Mouse (Mus musculus) megakaryocyte, embryonic 14.5 days (primary cell): ENCODE data around the gene Mon2.

Experiments
- FLI1 ChIP-seq: IDR thresholded peaks from 2 replicates; pipeline ENCODE4 v1.6.1; 2012; ENCODE audit warnings: low read length, inconsistent platforms, mixed read lengths
- GATA1 ChIP-seq: IDR thresholded peaks from 3 replicates; pipeline ENCODE4 v1.6.1; 2012; ENCODE audit warnings: mixed read lengths, low read length, inconsistent platforms, borderline replicate concordance

- TF ChIP-seq FLI1 (no peak), GATA1 (no peak)
Measured at GRCm38 (mm10) chr10:123030589-123030988, 45.7 kb downstream of the Mon2 start.
